Mouse (Mus musculus): ENCODE measurements around the gene Olfr1045.
"Not testable (repeated sequence)": the region's sequence is repeated elsewhere in the genome, so short reads cannot be mapped to it uniquely, and the experiment has no call there.

Olfr1045 gene

GRCm38 (mm10) chr2:86202909-86203308, at the start of gene Olfr1045:
Gene Olfr1045 (minus strand): TSS chr2:86203009.
- no peak for DNase-seq (ENCODE audit: low spot score in 2 of 2)

GRCm38 (mm10) chr2:86240189-86240588, 37.4 kb upstream of the Olfr1045 start, which contains the start of gene Olfr1048:
Gene Olfr1048 (minus strand): TSS chr2:86240289.
- DNase-seq (ENCODE audit: low spot score in 2 of 2), result no peak

- DNase-seq (ENCODE audit: low spot score in 2 of 2), result no peak
Observed at GRCm38 (mm10) chr2:86231301-86231700, 28.5 kb upstream of the Olfr1045 start, which contains the start of gene Olfr1047. Gene Olfr1047 (minus strand): TSS chr2:86231401.

- DNase-seq (ENCODE audit: low spot score in 2 of 2), result no peak
Observed at GRCm38 (mm10) chr2:86219214-86219613, 16.4 kb upstream of the Olfr1045 start, which contains the start of gene Olfr1046. Gene Olfr1046 (minus strand): TSS chr2:86219314.

GRCm38 (mm10) chr2:86195863-86196262, 6.9 kb downstream of the Olfr1045 start:
- DNase-seq (ENCODE audit: low spot score in 2 of 2), result no peak

- no peak for DNase-seq (ENCODE audit: low spot score in 2 of 2)
Observed at GRCm38 (mm10) chr2:86185583-86185982, 17.2 kb downstream of the Olfr1045 start, which contains the start of gene Olfr52. Gene Olfr52 (minus strand): TSS chr2:86185683.

- no peak for DNase-seq (ENCODE audit: low spot score in 2 of 2)
Observed at GRCm38 (mm10) chr2:86179950-86180349, 22.9 kb downstream of the Olfr1045 start.

GRCm38 (mm10) chr2:86177720-86178119, 25.1 kb downstream of the Olfr1045 start, which contains the start of gene Olfr1044:
Gene Olfr1044 (minus strand): TSS chr2:86177820.
- DNase-seq (ENCODE audit: low spot score in 2 of 2), result no peak

- DNase-seq (ENCODE audit: low spot score in 2 of 2), result not testable (repeated sequence)
Observed at GRCm38 (mm10) chr2:86175422-86175821, 27.4 kb downstream of the Olfr1045 start.

GRCm38 (mm10) chr2:86167422-86167821, 35.4 kb downstream of the Olfr1045 start, which contains the start of gene Olfr1043:
Gene Olfr1043 (minus strand): TSS chr2:86167522.
- DNase-seq (ENCODE audit: low spot score in 2 of 2), result no peak

GRCm38 (mm10) chr2:86161738-86162137, 41.1 kb downstream of the Olfr1045 start, which contains the start of gene Olfr1042:
Gene Olfr1042 (minus strand): TSS chr2:86161838.
- no peak for DNase-seq (ENCODE audit: low spot score in 2 of 2)

GRCm38 (mm10) chr2:86146632-86147031, 56.2 kb downstream of the Olfr1045 start, which contains the start of gene Olfr1040:
Gene Olfr1040 (minus strand): TSS chr2:86146732.
- DNase-seq (ENCODE audit: low spot score in 2 of 2), result no peak
